Mouse (Mus musculus) liver, embryonic 14.5 days (tissue): ENCODE results near the gene Tex2. TPM values are rescaled to one million over a fixed set of nuclear protein-coding genes. Genes with fewer than 3 reads are reported as not detected.
A peak's percentile ranks its signal among the peaks of the same experiment; 100 is the strongest.
"Not testable (repeated sequence)": the region's sequence is repeated elsewhere in the genome, so short reads cannot be mapped to it uniquely, and the experiment has no call there.

Source experiments
- ATAC-seq: fragments of 200-750 bp; cut with Nextera tagmentation; 2 replicates; pipeline ENCODE4 v1.8.0; 2017; ENCODE audit warnings: moderate number of reproducible peaks, mild to moderate bottlenecking, moderate library complexity; ENCODE audit not compliant: insufficient read depth
- DNase-seq, 3 experiments: peaks; one replicate each; pipeline ENCODE4 v3.0.0-alpha.2; 2012 to 2013; ENCODE audit warnings: low read depth in 3 of 3, low spot score in 3 of 3
- H3K27ac ChIP-seq: fragments of 300-500 bp; sonication (generic); 2 replicates; pipeline ENCODE4 v1.5.1; 2014; ENCODE audit warnings: moderate library complexity, mild to moderate bottlenecking, control low read depth, inconsistent platforms
- H3K27me3 ChIP-seq: fragments of 300-500 bp; sonication (generic); 2 replicates; pipeline ENCODE4 v1.6.1; 2014; ENCODE audit warnings: mild to moderate bottlenecking, low read length, moderate library complexity; ENCODE audit not compliant: control insufficient read depth, insufficient read depth
- H3K36me3 ChIP-seq: fragments of 300-500 bp; sonication (generic); replicated peaks from 2 replicates; pipeline ENCODE4 v1.6.1; 2014; ENCODE audit warnings: low read depth; ENCODE audit not compliant: control insufficient read depth, insufficient read depth
- H3K4me1 ChIP-seq, 2 experiments: fragments of 200-500 bp in 1 of 2; fragments of 300-500 bp in 1 of 2; sonication (generic) in 1 of 2; replicated peaks; 2 replicates each; pipeline ENCODE4 v1.6.1; 2012 to 2014; ENCODE audit warnings: antibody characterized with exemption in 1 of 2, inconsistent platforms in 1 of 2, low read length in 1 of 2; ENCODE audit not compliant: control insufficient read depth in 2 of 2, insufficient read depth in 2 of 2
- H3K4me2 ChIP-seq: fragments of 300-500 bp; sonication (generic); 2 replicates; pipeline ENCODE4 v1.6.1; 2014; ENCODE audit warnings: low read depth, mild to moderate bottlenecking, control low read depth, moderate library complexity
- H3K4me3 ChIP-seq, 2 experiments: fragments of 200-500 bp in 1 of 2; fragments of 300-500 bp in 1 of 2; sonication (generic) in 1 of 2; 2 replicates each; pipeline ENCODE4 v1.5.1; 2012 to 2014; ENCODE audit warnings: low read depth in 2 of 2, low read length in 2 of 2, mild to moderate bottlenecking in 2 of 2, control low read depth in 1 of 2, inconsistent platforms in 1 of 2, moderate library complexity in 1 of 2; ENCODE audit not compliant: insufficient read depth in 1 of 2
- H3K9ac ChIP-seq: fragments of 300-500 bp; sonication (generic); replicated peaks from 2 replicates; pipeline ENCODE4 v1.6.1; 2014; ENCODE audit warnings: mild to moderate bottlenecking, control low read depth, moderate library complexity
- H3K9me3 ChIP-seq: fragments of 300-500 bp; sonication (generic); 2 replicates; pipeline ENCODE4 v1.6.1; 2016; ENCODE audit warnings: low read length, mixed read lengths; ENCODE audit not compliant: control insufficient read depth
- CTCF ChIP-seq: IDR thresholded peaks from 2 replicates; pipeline ENCODE4 v1.5.1; 2016; ENCODE audit warnings: antibody characterized with exemption, low read depth, control low read depth
- EP300 ChIP-seq: IDR thresholded peaks from 2 replicates; pipeline ENCODE4 v1.6.1; 2016; ENCODE audit warnings: antibody characterized with exemption, low read depth
- WGBS: fragments of 180-500 bp; shearing (Covaris S2); extraction: QIAGEN DNeasy Blood & Tissue Kit; methylation state at CpG from one replicate; pipeline ENCODE4 v1.1.7; 2014; ENCODE audit not compliant: insufficient replicate concordance; 5-methylcytosine and 5-hydroxymethylcytosine counted together
- polyA plus RNA-seq, 2 experiments: library from polyadenylated mRNA; depleted of rRNA in 1 of 2; stranded (reverse) in 1 of 2; unstranded in 1 of 2; fragments of >200 nt; fragmentation: Nextera tagmentation in 1 of 2; extraction: Ambion mirVana in 1 of 2; gene quantifications; 2 replicates each; pipeline versions ENCODE4 v1.2.1 to v1.2.3; 2012 to 2014

Tex2 gene
- polyA plus RNA-seq, 2 experiments, result 5.9 to 7.9 TPM

DNA sequence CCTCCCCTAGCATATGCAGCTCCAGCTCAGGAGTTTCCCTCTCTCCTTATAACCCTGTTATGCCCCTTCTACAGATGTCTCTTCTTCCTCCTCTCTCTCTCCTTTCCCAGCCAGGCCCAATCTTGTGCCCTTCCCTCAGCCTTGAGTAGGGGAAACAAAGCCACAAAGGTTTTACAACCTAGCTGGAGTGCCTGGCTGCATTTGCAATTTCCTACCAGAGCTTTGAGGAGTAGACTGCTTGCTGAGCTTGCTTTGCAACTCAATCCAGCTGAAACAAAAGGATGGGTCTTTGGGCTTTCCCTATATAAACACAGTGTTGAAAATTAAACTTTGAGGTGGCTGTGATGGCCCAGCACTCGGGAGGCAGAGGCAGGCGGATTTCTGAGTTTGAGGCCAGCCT, 20.2 kb upstream of the Tex2 start:
- H3K27ac ChIP-seq, result no peak overlapping the region
- WGBS, result 55% methylated on average over 2 of the region's 2 CpGs

DNA sequence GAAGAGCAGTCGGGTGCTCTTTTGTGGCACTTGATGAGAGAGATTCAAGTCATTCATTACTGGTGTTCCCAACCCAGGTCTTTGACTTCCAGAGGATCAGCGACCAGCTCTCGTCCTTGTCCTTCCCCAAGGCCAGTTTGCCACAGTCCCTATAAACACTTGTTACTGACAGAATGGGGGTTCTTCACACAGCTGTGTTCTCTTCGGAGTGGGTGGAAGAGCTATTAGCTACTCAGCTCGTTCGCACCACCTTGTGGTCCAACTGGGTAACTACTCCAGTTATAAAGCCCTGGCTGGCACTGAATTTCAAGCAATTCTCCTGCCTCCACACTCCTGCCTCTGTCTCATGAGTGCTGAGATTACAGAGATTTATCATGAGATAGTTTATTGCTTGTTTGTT, 14.5 kb upstream of the Tex2 start:
- DNase-seq (peak; percentile 30 to 39 (median 33)), ATAC-seq (peak; percentile 35; the same call in 1 of the 2 replicates)
- H3K9ac ChIP-seq, result no peak overlapping the region
- 16% methylated on average over 6 of the region's 6 CpGs for WGBS
- H3K27ac ChIP-seq, result no peak overlapping the region
- no peak overlapping the region for H3K4me2 ChIP-seq
- H3K27me3 ChIP-seq, result no peaks in the 10 kb centered on the region
- TF ChIP-seq EP300 (no peak), CTCF (peak; percentile 89)
- no peaks in the 10 kb centered on the region; a peak in 1 of 4 replicates for H3K4me1 ChIP-seq
- H3K36me3 ChIP-seq, result no peaks in the 10 kb centered on the region
- H3K9me3 ChIP-seq, result no peaks in the 10 kb centered on the region
- no peak overlapping the region for H3K4me3 ChIP-seq

More for the DNA sequence above, 20.2 kb upstream of the Tex2 start:
- no peak overlapping the region for H3K4me3 ChIP-seq
- H3K9me3 ChIP-seq, result no peaks in the 10 kb centered on the region
- no peak for TF ChIP-seq CTCF
- no peak for TF ChIP-seq EP300
- ATAC-seq (no peak), DNase-seq (no peak)
- H3K36me3 ChIP-seq, result no peaks in the 10 kb centered on the region
- H3K9ac ChIP-seq, result no peak overlapping the region
- no peaks in the 10 kb centered on the region for H3K4me1 ChIP-seq
- no peak overlapping the region for H3K4me2 ChIP-seq
- no peaks in the 10 kb centered on the region for H3K27me3 ChIP-seq

DNA sequence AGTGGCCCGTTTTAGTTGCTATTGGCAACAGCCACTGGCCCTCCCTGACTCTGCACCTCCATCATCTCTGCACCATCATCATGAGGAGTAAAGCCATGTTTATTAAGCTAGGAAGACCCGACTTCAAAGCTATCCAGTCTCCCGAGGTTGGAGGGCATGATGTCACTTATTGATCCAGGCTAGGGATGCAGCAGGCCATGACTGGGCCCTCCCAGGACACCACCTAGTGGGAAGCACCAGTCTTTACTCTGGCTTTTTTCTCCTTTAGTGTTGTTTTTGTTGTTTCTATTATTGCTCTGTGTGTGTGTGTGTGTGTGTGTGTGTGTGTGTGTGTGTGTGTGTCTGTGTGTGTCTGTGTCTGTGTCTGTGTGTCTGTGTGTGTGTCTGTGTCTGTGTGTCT, 12.4 kb upstream of the Tex2 start:
- Histone ChIP-seq H3K36me3 (no peaks in the 10 kb centered on the region), H3K9ac (no peak overlapping the region), H3K27me3 (no peaks in the 10 kb centered on the region), H3K4me1 (peaks cover 0 to 8% of the 10 kb centered on the region in 2 experiments; a peak in 2 of 4 replicates), H3K4me3 (no peak overlapping the region), H3K27ac (no peak overlapping the region), H3K4me2 (no peak overlapping the region), H3K9me3 (no peaks in the 10 kb centered on the region)
- ATAC-seq (no peak), DNase-seq (no peak)
- WGBS, result 42% methylated on average over 3 of the region's 3 CpGs
- TF ChIP-seq EP300 (no peak), CTCF (peak; percentile 46; the same call in 1 of the 2 replicates)

DNA sequence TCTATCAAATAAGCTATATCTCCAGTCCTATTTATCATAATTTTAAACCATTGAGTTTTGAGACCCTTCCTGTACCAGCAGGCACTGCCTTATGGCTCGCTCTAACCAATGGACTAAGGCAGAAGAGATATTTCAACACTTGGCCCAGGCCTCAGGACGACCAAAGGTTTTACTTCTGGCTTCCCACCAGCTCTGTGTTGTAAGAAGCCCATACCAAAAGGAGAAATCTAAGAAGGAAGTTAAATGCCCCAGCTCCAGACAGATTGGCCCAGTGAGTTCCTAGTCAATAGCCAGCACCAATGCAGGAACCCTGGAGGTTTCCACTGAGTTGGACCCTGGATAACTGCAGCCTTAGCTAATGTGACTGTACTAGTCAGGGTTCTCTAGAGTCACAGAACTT, 10.4 kb upstream of the Tex2 start:
- no peaks in the 10 kb centered on the region for H3K9me3 ChIP-seq
- WGBS, result 31% methylated on average over 2 of the region's 2 CpGs
- H3K4me2 ChIP-seq, result no peak overlapping the region
- H3K4me1 ChIP-seq, result peaks cover 0 to 10% of the 10 kb centered on the region in 2 experiments; a peak in 2 of 4 replicates
- no peaks in the 10 kb centered on the region for H3K36me3 ChIP-seq
- ATAC-seq (no peak), DNase-seq (no peak)
- H3K9ac ChIP-seq, result no peak overlapping the region
- no peak for TF ChIP-seq EP300
- TF ChIP-seq CTCF, result no peak
- H3K27ac ChIP-seq, result no peak overlapping the region
- H3K27me3 ChIP-seq, result no peaks in the 10 kb centered on the region
- no peak overlapping the region for H3K4me3 ChIP-seq

GRCm38 (mm10) chr11:106622056-106622455, 8.8 kb upstream of the Tex2 start:
- no peak overlapping the region for H3K27ac ChIP-seq
- ATAC-seq (no peak), DNase-seq (no peak)
- peaks cover 0 to 10% of the 10 kb centered on the region in 2 experiments; a peak in 2 of 4 replicates for H3K4me1 ChIP-seq
- no peak overlapping the region for H3K4me3 ChIP-seq
- H3K9ac ChIP-seq, result no peak overlapping the region
- H3K9me3 ChIP-seq, result no peaks in the 10 kb centered on the region
- no peaks in the 10 kb centered on the region for H3K27me3 ChIP-seq
- no peaks in the 10 kb centered on the region for H3K36me3 ChIP-seq
- WGBS, result 35% methylated on average over 8 of the region's 8 CpGs
- no peak overlapping the region for H3K4me2 ChIP-seq
- TF ChIP-seq EP300, result no peak
- TF ChIP-seq CTCF, result no peak

DNA sequence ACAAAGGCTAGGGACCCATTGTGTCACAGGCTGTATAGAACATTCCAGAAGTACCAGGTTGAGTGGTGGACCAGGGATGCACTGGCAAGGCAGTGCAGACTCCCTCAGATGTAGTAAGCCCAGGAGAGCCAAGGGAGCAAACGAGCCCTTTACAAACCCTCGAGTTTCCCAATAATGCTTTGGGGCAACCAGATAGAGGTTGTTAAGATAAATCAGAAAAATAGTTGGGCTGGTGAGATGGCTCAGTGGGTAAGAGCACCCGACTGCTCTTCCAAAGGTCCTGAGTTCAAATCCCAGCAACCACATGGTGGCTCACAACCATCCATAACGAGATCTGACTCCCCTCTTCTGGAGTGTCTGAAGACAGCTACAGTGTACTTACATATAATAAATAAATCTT, 5.5 kb upstream of the Tex2 start:
- not testable (repeated sequence) for ATAC-seq, H3K36me3 ChIP-seq, DNase-seq, H3K9ac ChIP-seq, H3K9me3 ChIP-seq, H3K27me3 ChIP-seq, H3K27ac ChIP-seq, H3K4me2 ChIP-seq, H3K4me3 ChIP-seq
- 52% methylated on average over 4 of the region's 4 CpGs for WGBS
- peaks cover under 1 to 12% of the 10 kb centered on the region in 2 experiments for H3K4me1 ChIP-seq
